ENCODE assay signal across 8 mouse cellular contexts in the genomic region with DNA sequence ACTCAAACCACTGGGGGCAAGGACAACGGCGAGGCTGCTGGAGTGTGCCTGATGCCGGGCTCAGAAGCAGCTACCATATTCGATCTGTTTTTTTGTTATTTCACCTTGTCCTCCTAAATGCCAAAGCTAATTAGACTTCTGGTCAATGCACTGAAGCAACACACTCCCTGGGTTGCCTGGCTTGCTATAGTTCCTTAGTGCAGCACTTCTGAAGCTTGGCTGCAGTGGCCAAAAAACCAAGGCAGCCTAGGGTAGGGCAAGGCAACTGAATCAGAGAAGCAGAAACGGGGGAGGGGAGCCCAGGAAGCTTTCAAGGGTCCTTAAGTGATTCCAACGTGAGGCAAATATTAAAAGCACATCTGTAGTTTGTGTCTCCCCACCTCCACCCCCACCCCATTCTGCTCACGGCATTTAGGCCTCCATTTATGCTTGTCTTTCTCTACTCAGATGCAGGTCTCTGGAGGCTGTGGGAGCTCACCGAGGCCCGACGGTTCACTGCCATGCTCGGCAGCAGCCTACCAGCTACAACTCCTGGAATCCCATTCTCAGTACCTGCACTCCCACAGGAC. TPM values are rescaled to one million over a fixed set of nuclear protein-coding genes. Genes with fewer than 3 reads are reported as not detected.
DNase-seq lines count a peak whose midpoint lies in the region; ATAC-seq and TF ChIP-seq lines count a peak whose summit lies in the region.

No protein-coding gene starts in this region.

- H3K27me3 ChIP-seq in lung, postnatal 0 days (replicated peaks; ENCODE audit: insufficient read depth, low read length): no peaks in the 10 kb centered on the region

- peak; percentile 35 for DNase-seq in lung, postnatal 0 days (ENCODE audit: low spot score)
- DNase-seq in lung, adult 18-20 months: no peak
- peak; percentile 21 to 43 for DNase-seq in kidney, postnatal 4 days
- no peak for DNase-seq in ovary, postnatal 10 days (ENCODE audit: low spot score)
- DNase-seq in c-Kit-positive CD71-positive TER-119-positive erythroid progenitor cells, embryonic 14.5 days (ENCODE audit: low spot score): no peak
- no peak for DNase-seq in ovary, postnatal 14 days (ENCODE audit: low spot score)

- no peak for TF ChIP-seq EP300 in lung, postnatal 0 days (IDR thresholded peaks at IDR 0.05)

- H3K4me1 ChIP-seq in lung, postnatal 0 days (ENCODE audit: insufficient read depth, low read depth, low read length): peaks cover 43% of the 10 kb centered on the region
- H3K4me1 ChIP-seq in embryonic fibroblast, embryonic 13.5 days (ENCODE audit: control insufficient read depth, insufficient read depth, low read length): peaks cover 15% of the 10 kb centered on the region
- H3K4me1 ChIP-seq in olfactory bulb, adult 2 months (ENCODE audit: control insufficient read depth, insufficient read depth, low read length): peaks cover 28% of the 10 kb centered on the region

- TF ChIP-seq POLR2A in embryonic fibroblast, embryonic 13.5 days (IDR thresholded peaks at IDR 0.05; ENCODE audit: low read depth, low read length): no peak
- 0 out of 2 replicates have a peak, but pooled peaks have one; percentile 6 for TF ChIP-seq POLR2A in olfactory bulb, adult 2 months (IDR thresholded peaks at IDR 0.05; ENCODE audit: insufficient read depth, low read depth, low read length)

- peak overlapping the region; percentile 78 for H3K4me2 ChIP-seq in lung, postnatal 0 days (replicated peaks; ENCODE audit: low read depth, low read length)

- 30% methylated on average over 11 of the region's 11 CpGs for WGBS in lung, postnatal 0 days
- WGBS in olfactory bulb, adult 2 months: 6% methylated on average over 11 of the region's 11 CpGs

- H3K9ac ChIP-seq in lung, postnatal 0 days (replicated peaks; ENCODE audit: low read depth): peak overlapping the region; percentile 95

- no peak for ATAC-seq in lung, postnatal 0 days

- TF ChIP-seq CTCF in lung, postnatal 0 days (IDR thresholded peaks at IDR 0.05): no peak
- TF ChIP-seq CTCF in embryonic fibroblast, embryonic 13.5 days (IDR thresholded peaks at IDR 0.05; ENCODE audit: borderline replicate concordance, insufficient read depth, low read length): no peak
- no peak for TF ChIP-seq CTCF in olfactory bulb, adult 2 months (IDR thresholded peaks at IDR 0.05; ENCODE audit: insufficient read depth, low read depth, low read length)

- no peaks in the 10 kb centered on the region for H3K9me3 ChIP-seq in lung, postnatal 0 days (ENCODE audit: low read length)

- no peaks in the 10 kb centered on the region for H3K36me3 ChIP-seq in lung, postnatal 0 days (ENCODE audit: insufficient read depth, low read length)

- peak overlapping the region; percentile 95 for H3K27ac ChIP-seq in lung, postnatal 0 days (ENCODE audit: low read length)
- peak overlapping the region; percentile 79 for H3K27ac ChIP-seq in embryonic fibroblast, embryonic 13.5 days (ENCODE audit: insufficient read depth, low read length)
- peak overlapping the region; percentile 88 for H3K27ac ChIP-seq in olfactory bulb, adult 2 months (ENCODE audit: insufficient read depth, low read depth, low read length)

- peak overlapping the region; percentile 93 for H3K4me3 ChIP-seq in lung, postnatal 0 days (ENCODE audit: low read depth, low read length)
- H3K4me3 ChIP-seq in embryonic fibroblast, embryonic 13.5 days (ENCODE audit: insufficient read depth, low read length): peak overlapping the region; percentile 98
- peak overlapping the region; percentile 96 for H3K4me3 ChIP-seq in olfactory bulb, adult 2 months (ENCODE audit: insufficient read depth, low read depth, low read length)

RNA-seq across cellular contexts. Expression of gene Cry2, which starts 2.1 kb away (rescaled TPM):
- 36.3 and 36.6 TPM in 2 replicates for polyA plus RNA-seq in lung, postnatal 0 days (2015; fragmentation: Nextera tagmentation; extraction: Ambion mirVana)
- polyA plus RNA-seq in embryonic fibroblast, embryonic 13.5 days (2011; ENCODE audit: insufficient read length, low read depth, missing spikeins): 14.2 and 16.7 TPM in 2 replicates
- polyA plus RNA-seq in olfactory bulb, adult 2 months (2012; ENCODE audit: insufficient read depth, insufficient read length, low replicate concordance, missing spikeins): not detected in 2 replicates

RNA-seq across cellular contexts. Expression of gene Slc35c1, which starts 28.6 kb away (rescaled TPM):
- 12.9 and 13.1 TPM in 2 replicates for polyA plus RNA-seq in lung, postnatal 0 days (2015; fragmentation: Nextera tagmentation; extraction: Ambion mirVana)
- polyA plus RNA-seq in embryonic fibroblast, embryonic 13.5 days (2011; ENCODE audit: insufficient read length, low read depth, missing spikeins): 12.8 and 12.9 TPM in 2 replicates
- not detected in 2 replicates for polyA plus RNA-seq in olfactory bulb, adult 2 months (2012; ENCODE audit: insufficient read depth, insufficient read length, low replicate concordance, missing spikeins)

RNA-seq across cellular contexts. Expression of gene Mapk8ip1, which starts 30.6 kb away (rescaled TPM):
- polyA plus RNA-seq in lung, postnatal 0 days (2015; fragmentation: Nextera tagmentation; extraction: Ambion mirVana): 7.8 and 9.7 TPM in 2 replicates
- 7.1 and 8.6 TPM in 2 replicates for polyA plus RNA-seq in embryonic fibroblast, embryonic 13.5 days (2011; ENCODE audit: insufficient read length, low read depth, missing spikeins)
- polyA plus RNA-seq in olfactory bulb, adult 2 months (2012; ENCODE audit: insufficient read depth, insufficient read length, low replicate concordance, missing spikeins): not detected in 2 replicates

RNA-seq across cellular contexts. Expression of gene 1700029I15Rik, which starts 49.4 kb away (rescaled TPM):
- polyA plus RNA-seq in lung, postnatal 0 days (2015; fragmentation: Nextera tagmentation; extraction: Ambion mirVana): 2.3 TPM in 2 replicates
- polyA plus RNA-seq in embryonic fibroblast, embryonic 13.5 days (2011; ENCODE audit: insufficient read length, low read depth, missing spikeins): 0.83 and 0.98 TPM in 2 replicates
- polyA plus RNA-seq in olfactory bulb, adult 2 months (2012; ENCODE audit: insufficient read depth, insufficient read length, low replicate concordance, missing spikeins): not detected in 2 replicates

RNA-seq across cellular contexts. Expression of gene Large2, which starts 57.0 kb away (rescaled TPM):
- 17.1 and 18.7 TPM in 2 replicates for polyA plus RNA-seq in lung, postnatal 0 days (2015; fragmentation: Nextera tagmentation; extraction: Ambion mirVana)
- polyA plus RNA-seq in embryonic fibroblast, embryonic 13.5 days (2011; ENCODE audit: insufficient read length, low read depth, missing spikeins): not detected in 2 replicates
- not detected in 2 replicates for polyA plus RNA-seq in olfactory bulb, adult 2 months (2012; ENCODE audit: insufficient read depth, insufficient read length, low replicate concordance, missing spikeins)

Comparison
In these comparisons a context has a peak if more than half of its experiments do, and no peak if none do; other contexts are left out.
1. DNase-seq: peak in lung, postnatal 0 days (single experiment) and kidney, postnatal 4 days (2 of 2); none in lung, adult 18-20 months (0 of 2), ovary, postnatal 10 days (single experiment), c-Kit-positive CD71-positive TER-119-positive erythroid progenitor cells, embryonic 14.5 days (single experiment) and ovary, postnatal 14 days (single experiment).
2. Peak in every context shown above with its lines, with median percentiles within 50 percentile points of each other: H3K27ac ChIP-seq and H3K4me3 ChIP-seq.